Mouse (Mus musculus): ENCODE measurements at regions not wholly inside any gene's neighbourhood (a gene's known extent, or its start where the extent isn't known, plus 50 kb on each side); places are given as distances from the start of the nearest gene placed in this dataset.

DNA sequence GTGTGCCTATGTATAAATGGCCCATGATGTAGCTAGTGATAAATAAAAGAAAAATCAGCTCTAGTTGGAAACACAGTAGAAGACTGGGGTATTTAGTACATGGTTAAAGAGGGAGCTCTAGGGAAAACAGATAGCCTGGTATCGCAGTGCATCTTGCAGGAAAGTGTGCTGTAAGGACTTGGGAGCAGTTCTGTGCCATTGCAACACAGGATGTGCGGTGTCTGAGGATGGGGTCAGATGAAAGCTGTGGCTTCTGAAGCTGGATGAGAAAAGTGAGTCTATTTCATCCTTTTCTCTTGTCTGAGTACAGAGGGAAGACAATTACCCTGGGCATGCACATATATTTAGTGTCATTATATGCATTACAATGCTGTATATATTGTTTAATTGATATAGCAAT is 761.6 kb upstream of the Lrrc6 start:
- TF ChIP-seq POLR2A (IDR thresholded peaks at IDR 0.05; ENCODE audit: insufficient read depth, low read depth, low read length) (no peak), CTCF (IDR thresholded peaks at IDR 0.05; ENCODE audit: insufficient read depth, low read depth, low read length) (no peak)
- Histone ChIP-seq H3K4me1 (ENCODE audit: control insufficient read depth, insufficient read depth, low read length) (no peaks in the 10 kb centered on the region), H3K27ac (ENCODE audit: insufficient read depth, low read depth, low read length) (no peak overlapping the region), H3K4me3 (ENCODE audit: insufficient read depth, low read depth, low read length) (no peak overlapping the region)
- WGBS, result 97% methylated on average over 2 of the region's 2 CpGs

DNA sequence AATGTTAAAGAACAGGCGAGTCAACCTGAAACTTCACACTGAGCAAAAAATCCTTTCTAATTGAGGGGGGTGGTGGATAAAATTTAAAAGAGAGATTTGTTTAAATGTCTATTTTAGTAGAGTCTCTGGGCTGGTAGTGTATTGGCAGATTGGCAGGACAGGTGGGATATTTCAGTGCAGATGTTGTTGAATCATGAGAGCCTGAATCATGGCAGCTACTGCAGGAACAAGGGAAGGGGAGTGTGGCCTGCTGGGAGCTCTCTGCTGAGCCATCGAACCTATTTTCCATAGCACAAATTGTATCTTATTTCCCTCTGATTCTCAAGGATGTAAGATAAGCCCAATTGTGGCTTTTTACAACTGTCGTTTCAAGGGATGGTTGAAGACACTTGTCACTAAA is 760.0 kb upstream of the Lrrc6 start:
- 85% methylated on average over 3 of the region's 3 CpGs for WGBS
- no peak overlapping the region for H3K4me3 ChIP-seq (ENCODE audit: insufficient read depth, low read depth, low read length)
- TF ChIP-seq CTCF (IDR thresholded peaks at IDR 0.05; ENCODE audit: insufficient read depth, low read depth, low read length), result no peak
- TF ChIP-seq POLR2A (IDR thresholded peaks at IDR 0.05; ENCODE audit: insufficient read depth, low read depth, low read length), result no peak
- no peak overlapping the region for H3K27ac ChIP-seq (ENCODE audit: insufficient read depth, low read depth, low read length)
- H3K4me1 ChIP-seq (ENCODE audit: control insufficient read depth, insufficient read depth, low read length), result no peaks in the 10 kb centered on the region

GRCm38 (mm10) chr15:67249147-67249546 is 748.4 kb upstream of the Lrrc6 start:
- WGBS, result 34% methylated on average over 4 of the region's 4 CpGs
- H3K4me3 ChIP-seq (ENCODE audit: insufficient read depth, low read depth, low read length), result no peak overlapping the region
- H3K4me1 ChIP-seq (ENCODE audit: control insufficient read depth, insufficient read depth, low read length), result no peaks in the 10 kb centered on the region; the same call in 1 of the 2 replicates
- H3K27ac ChIP-seq (ENCODE audit: insufficient read depth, low read depth, low read length), result no peak overlapping the region; the same call in 1 of the 2 replicates
- no peak for TF ChIP-seq CTCF (IDR thresholded peaks at IDR 0.05; ENCODE audit: insufficient read depth, low read depth, low read length)
- TF ChIP-seq POLR2A (IDR thresholded peaks at IDR 0.05; ENCODE audit: insufficient read depth, low read depth, low read length), result no peak

- TF ChIP-seq POLR2A (IDR thresholded peaks at IDR 0.05; ENCODE audit: insufficient read depth, low read depth, low read length), result no peak
- Histone ChIP-seq H3K4me1 (ENCODE audit: control insufficient read depth, insufficient read depth, low read length) (no peaks in the 10 kb centered on the region; the same call in 1 of the 2 replicates), H3K27ac (ENCODE audit: insufficient read depth, low read depth, low read length) (no peak overlapping the region), H3K4me3 (ENCODE audit: insufficient read depth, low read depth, low read length) (no peak overlapping the region)
These were observed 747.8 kb upstream of the Lrrc6 start for GRCm38 (mm10) chr15:67248471-67248870.

- TF ChIP-seq CTCF (IDR thresholded peaks at IDR 0.05; ENCODE audit: insufficient read depth, low read depth, low read length) (no peak), POLR2A (IDR thresholded peaks at IDR 0.05; ENCODE audit: insufficient read depth, low read depth, low read length) (no peak)
- Histone ChIP-seq H3K4me3 (ENCODE audit: insufficient read depth, low read depth, low read length) (no peak overlapping the region), H3K27ac (ENCODE audit: insufficient read depth, low read depth, low read length) (peak overlapping the region; percentile 62), H3K4me1 (ENCODE audit: control insufficient read depth, insufficient read depth, low read length) (no peaks in the 10 kb centered on the region; the same call in 1 of the 2 replicates)
- 26% methylated on average over 4 of the region's 4 CpGs for WGBS
These were observed 745.1 kb upstream of the Lrrc6 start for GRCm38 (mm10) chr15:67245658-67246268.

DNA sequence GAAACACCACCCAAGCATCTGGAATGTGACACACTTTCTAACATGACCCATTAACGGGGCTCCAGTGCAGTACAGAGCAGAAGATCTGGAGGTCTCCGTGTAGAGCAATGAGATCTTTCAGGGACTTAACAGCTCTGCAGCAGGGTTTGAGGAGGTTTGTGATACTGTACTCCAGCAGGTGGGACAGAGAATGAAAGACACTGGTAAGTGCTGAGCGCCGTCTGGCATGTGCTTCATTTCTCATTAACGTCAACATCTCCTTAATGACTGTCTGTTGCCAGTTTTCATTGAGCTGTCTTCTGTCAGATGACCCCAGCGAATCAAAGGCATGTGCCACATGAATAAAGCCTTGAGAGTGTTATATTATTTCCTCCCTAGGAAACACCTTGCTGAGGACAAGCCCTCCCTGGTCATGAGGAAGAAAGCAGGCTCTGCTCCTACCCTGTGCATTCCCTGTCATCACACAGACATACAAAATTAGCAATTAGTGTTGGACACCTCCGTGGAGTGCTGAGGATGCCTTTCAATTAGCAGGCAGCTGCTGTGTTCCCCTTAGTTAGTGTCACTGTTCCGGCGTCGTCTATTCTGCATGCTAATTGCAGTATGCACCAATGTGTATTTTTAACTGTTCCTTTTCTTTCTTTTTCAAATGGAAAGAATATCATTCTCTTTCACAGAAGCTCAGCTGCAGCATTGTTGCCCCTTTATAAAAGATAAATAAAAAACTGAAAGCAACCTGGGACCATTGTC is 744.4 kb upstream of the Lrrc6 start:
- peak overlapping the region; percentile 75 for H3K27ac ChIP-seq (ENCODE audit: insufficient read depth, low read depth, low read length)

DNA sequence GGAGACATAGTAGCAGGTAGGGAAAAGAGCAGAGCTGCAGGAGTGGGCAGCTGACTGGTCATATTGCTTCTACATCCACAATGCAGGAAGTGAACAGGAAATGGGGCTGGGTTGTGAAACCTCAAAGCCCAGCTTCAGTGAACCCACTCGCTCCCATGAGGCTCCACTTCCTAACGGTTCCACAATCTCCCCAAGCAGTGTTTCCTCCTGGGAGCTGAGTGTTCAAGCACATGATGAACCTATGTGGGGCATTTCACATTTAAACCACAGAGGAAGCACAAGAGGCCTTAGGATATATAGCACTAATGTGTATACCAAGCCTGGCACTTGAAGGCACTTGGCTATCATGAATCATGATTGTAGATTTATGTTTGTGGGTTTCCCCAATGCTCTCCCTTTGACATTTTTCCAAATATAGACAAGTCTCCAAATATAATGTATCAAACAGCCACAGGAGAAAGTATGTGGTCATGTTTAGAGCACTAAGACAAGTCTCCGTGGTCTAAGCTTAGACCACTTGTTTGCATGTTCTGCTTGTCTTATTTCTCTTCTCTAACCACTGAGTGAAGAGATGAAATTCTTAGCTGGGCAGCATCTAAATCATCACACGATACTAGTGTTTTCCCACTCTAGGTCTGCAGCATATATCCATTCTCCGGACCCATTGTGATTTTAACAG is 734.5 kb upstream of the Lrrc6 start:
- Histone ChIP-seq H3K4me1 (ENCODE audit: control insufficient read depth, insufficient read depth, low read length) (no peaks in the 10 kb centered on the region), H3K4me3 (ENCODE audit: insufficient read depth, low read depth, low read length) (no peak overlapping the region), H3K27ac (ENCODE audit: insufficient read depth, low read depth, low read length) (no peak overlapping the region)
- no peak for TF ChIP-seq POLR2A (IDR thresholded peaks at IDR 0.05; ENCODE audit: insufficient read depth, low read depth, low read length)
- WGBS, result 92% methylated on average over 5 of the region's 5 CpGs

More for the DNA sequence above, 744.4 kb upstream of the Lrrc6 start:
- no peaks in the 10 kb centered on the region; the same call in 1 of the 2 replicates for H3K4me1 ChIP-seq (ENCODE audit: control insufficient read depth, insufficient read depth, low read length)
- 21% methylated on average over 10 of the region's 10 CpGs for WGBS
- H3K4me3 ChIP-seq (ENCODE audit: insufficient read depth, low read depth, low read length), result no peak overlapping the region
- TF ChIP-seq CTCF (IDR thresholded peaks at IDR 0.05; ENCODE audit: insufficient read depth, low read depth, low read length) (no peak), POLR2A (IDR thresholded peaks at IDR 0.05; ENCODE audit: insufficient read depth, low read depth, low read length) (no peak)

GRCm38 (mm10) chr15:67229359-67229758 is 728.6 kb upstream of the Lrrc6 start:
- WGBS, result 38% methylated on average over 5 of the region's 5 CpGs
- Histone ChIP-seq H3K27ac (ENCODE audit: insufficient read depth, low read depth, low read length) (no peak overlapping the region), H3K4me1 (ENCODE audit: control insufficient read depth, insufficient read depth, low read length) (peaks cover 3% of the 10 kb centered on the region; the same call in 1 of the 2 replicates), H3K4me3 (ENCODE audit: insufficient read depth, low read depth, low read length) (no peak overlapping the region)
- TF ChIP-seq CTCF (IDR thresholded peaks at IDR 0.05; ENCODE audit: insufficient read depth, low read depth, low read length) (no peak), POLR2A (IDR thresholded peaks at IDR 0.05; ENCODE audit: insufficient read depth, low read depth, low read length) (no peak)

DNA sequence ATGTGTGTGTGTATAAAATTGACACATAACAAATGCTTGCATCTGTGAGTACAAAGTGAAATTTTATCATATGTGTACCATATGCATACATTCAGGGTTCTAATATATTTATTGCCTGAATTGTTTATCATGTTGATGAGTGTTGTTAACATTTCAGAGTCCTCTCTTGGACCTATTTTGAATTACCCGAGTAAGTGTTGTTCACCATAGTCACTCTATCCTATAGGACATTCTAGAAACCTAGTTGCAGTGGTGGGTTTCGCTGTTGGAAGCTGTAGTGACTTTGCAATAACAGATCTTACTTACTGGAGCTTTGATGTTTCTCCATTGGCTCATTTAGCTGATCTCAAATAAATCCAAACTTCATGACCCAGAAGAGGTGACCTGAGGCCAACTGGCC is 727.9 kb upstream of the Lrrc6 start:
- Histone ChIP-seq H3K4me3 (ENCODE audit: insufficient read depth, low read depth, low read length) (no peak overlapping the region), H3K27ac (ENCODE audit: insufficient read depth, low read depth, low read length) (no peak overlapping the region), H3K4me1 (ENCODE audit: control insufficient read depth, insufficient read depth, low read length) (peaks cover 3% of the 10 kb centered on the region; the same call in 1 of the 2 replicates)
- WGBS, result 95% methylated on average over 2 of the region's 2 CpGs
- TF ChIP-seq CTCF (IDR thresholded peaks at IDR 0.05; ENCODE audit: insufficient read depth, low read depth, low read length) (no peak), POLR2A (IDR thresholded peaks at IDR 0.05; ENCODE audit: insufficient read depth, low read depth, low read length) (no peak)
